Mouse (Mus musculus) erythroblast, embryonic 14.5 days (primary cell): ENCODE results near the gene Mocs1. TPM values are rescaled to one million over a fixed set of nuclear protein-coding genes. Genes with fewer than 3 reads are reported as not detected.
A peak's percentile ranks its signal among the peaks of the same experiment; 100 is the strongest.
"Not testable (repeated sequence)": the region's sequence is repeated elsewhere in the genome, so short reads cannot be mapped to it uniquely, and the experiment has no call there.

Experiments
- H3K27me3 ChIP-seq: 2 replicates; pipeline ENCODE4 v1.6.1; 2012; ENCODE audit warnings: inconsistent platforms; ENCODE audit not compliant: control insufficient read depth
- H3K36me3 ChIP-seq: 2 replicates; pipeline ENCODE4 v1.6.1; 2012; ENCODE audit warnings: mild to moderate bottlenecking, inconsistent platforms; ENCODE audit not compliant: control insufficient read depth
- H3K4me1 ChIP-seq: 2 replicates; pipeline ENCODE4 v1.6.1; 2012; ENCODE audit warnings: inconsistent platforms; ENCODE audit not compliant: control insufficient read depth
- H3K4me3 ChIP-seq: replicated peaks from 2 replicates; pipeline ENCODE3; 2012; ENCODE audit warnings: moderate library complexity, mild to moderate bottlenecking, inconsistent platforms
- H3K9me3 ChIP-seq: 2 replicates; pipeline ENCODE4 v1.6.1; 2012; ENCODE audit warnings: low read length, inconsistent platforms, mixed read lengths; ENCODE audit not compliant: control insufficient read depth
- GATA1 ChIP-seq: IDR thresholded peaks from 2 replicates; pipeline ENCODE4 v1.6.1; 2012; ENCODE audit warnings: low read length, inconsistent platforms, mixed read lengths
- TAL1 ChIP-seq: IDR thresholded peaks from 3 replicates; pipeline ENCODE4 v1.6.1; 2012; ENCODE audit warnings: low read length, inconsistent platforms, mixed read lengths
- polyA plus RNA-seq: library from polyadenylated mRNA; stranded (reverse); fragments of >175 nt; gene quantifications from 2 replicates; pipeline ENCODE4 v1.2.3, GENCODE M21; 2012

Gene Mocs1
- polyA plus RNA-seq, 1 experiment, result 0.95 TPM

DNA sequence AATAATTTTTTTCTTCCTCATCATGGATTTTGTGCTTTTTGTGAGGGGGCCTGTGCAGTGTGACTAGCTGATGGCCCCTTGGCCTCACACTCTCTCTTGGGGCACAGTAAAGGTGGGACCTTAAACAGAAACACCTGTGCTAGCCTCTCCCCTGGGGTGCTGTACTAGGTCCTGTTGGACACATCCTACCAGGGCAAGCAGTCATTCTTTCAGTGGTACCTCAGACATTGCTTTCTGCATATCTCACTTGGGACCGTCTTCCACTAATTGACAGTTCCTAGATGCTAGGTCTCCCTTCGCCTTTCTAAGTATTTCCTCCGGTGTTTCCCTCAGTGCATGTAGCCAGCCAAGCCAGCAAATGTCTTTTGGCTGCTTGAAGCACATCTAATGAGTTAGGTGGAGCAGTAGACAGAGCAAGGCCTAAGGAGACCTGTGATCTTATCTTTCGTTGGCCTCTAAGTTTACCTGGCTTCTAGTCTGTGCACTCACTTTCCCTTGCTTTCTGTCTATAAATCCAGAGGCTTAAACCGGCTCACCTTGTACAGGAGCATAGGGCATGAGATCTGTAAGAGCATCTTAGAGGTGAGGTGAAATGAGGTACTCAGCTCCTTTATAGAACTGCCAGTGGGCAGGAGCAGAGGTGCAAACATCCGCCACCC is 1.4 kb downstream of the Mocs1 start:
- TF ChIP-seq TAL1 (no peak), GATA1 (no peak)
- H3K4me1 ChIP-seq, result peaks cover 58% of the 10 kb centered on the region
- no peaks in the 10 kb centered on the region for H3K27me3 ChIP-seq
- H3K9me3 ChIP-seq, result no peaks in the 10 kb centered on the region
- peaks cover 27% of the 10 kb centered on the region for H3K36me3 ChIP-seq
- H3K4me3 ChIP-seq, result peak overlapping the region; percentile 72

- Histone ChIP-seq H3K27me3 (no peaks in the 10 kb centered on the region), H3K9me3 (peaks cover under 1% of the 10 kb centered on the region; the same call in 1 of the 2 replicates), H3K36me3 (peaks cover 33% of the 10 kb centered on the region), H3K4me1 (peaks cover 63% of the 10 kb centered on the region), H3K4me3 (peak overlapping the region; percentile 72)
- TF ChIP-seq GATA1, result no peak
- TF ChIP-seq TAL1, result no peak
Measured at GRCm38 (mm10) chr17:49430136-49430535, 2.0 kb downstream of the Mocs1 start.

- no peak overlapping the region for H3K4me3 ChIP-seq
- no peak for TF ChIP-seq GATA1
- no peak for TF ChIP-seq TAL1
- no peaks in the 10 kb centered on the region for H3K27me3 ChIP-seq
- peaks cover 7% of the 10 kb centered on the region for H3K9me3 ChIP-seq
- peaks cover 71% of the 10 kb centered on the region for H3K4me1 ChIP-seq
- H3K36me3 ChIP-seq, result peaks cover 42% of the 10 kb centered on the region
Measured at GRCm38 (mm10) chr17:49431176-49431575, 3.0 kb downstream of the Mocs1 start.

DNA sequence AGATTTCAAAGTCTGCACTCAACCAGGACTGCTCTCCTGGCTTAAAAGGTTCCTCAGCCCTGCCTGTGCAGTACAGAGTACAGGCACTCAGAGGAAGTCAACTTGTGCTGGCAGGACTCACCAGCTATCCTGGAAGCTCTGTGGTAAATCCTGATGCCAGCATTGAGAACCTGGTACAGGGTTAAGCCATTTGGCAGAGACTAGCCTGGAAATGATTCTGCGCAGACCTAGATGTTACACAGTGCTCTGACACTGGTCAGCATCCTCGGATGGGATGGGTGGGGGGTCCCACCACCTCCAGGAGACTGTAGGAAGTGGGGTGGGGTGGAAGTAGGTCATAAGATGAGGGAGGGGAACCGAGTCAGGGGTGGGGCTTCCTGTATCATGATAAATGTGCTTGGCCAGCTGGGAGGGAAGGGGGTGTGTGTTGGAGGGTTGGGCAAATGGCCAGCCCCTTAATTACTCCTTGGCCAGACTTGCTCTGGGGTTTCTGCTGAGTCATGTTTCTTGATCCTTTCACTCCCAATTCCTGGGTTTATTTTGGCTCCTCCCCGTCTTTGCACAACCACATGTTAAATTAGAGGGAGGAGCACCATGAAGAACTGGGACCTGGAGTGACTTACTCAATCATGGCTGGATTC is 4.0 kb downstream of the Mocs1 start:
- TF ChIP-seq GATA1 (no peak), TAL1 (no peak)
- Histone ChIP-seq H3K4me3 (no peak overlapping the region), H3K9me3 (peaks cover 7% of the 10 kb centered on the region), H3K36me3 (peaks cover 50% of the 10 kb centered on the region), H3K27me3 (no peaks in the 10 kb centered on the region), H3K4me1 (peaks cover 79% of the 10 kb centered on the region)

DNA sequence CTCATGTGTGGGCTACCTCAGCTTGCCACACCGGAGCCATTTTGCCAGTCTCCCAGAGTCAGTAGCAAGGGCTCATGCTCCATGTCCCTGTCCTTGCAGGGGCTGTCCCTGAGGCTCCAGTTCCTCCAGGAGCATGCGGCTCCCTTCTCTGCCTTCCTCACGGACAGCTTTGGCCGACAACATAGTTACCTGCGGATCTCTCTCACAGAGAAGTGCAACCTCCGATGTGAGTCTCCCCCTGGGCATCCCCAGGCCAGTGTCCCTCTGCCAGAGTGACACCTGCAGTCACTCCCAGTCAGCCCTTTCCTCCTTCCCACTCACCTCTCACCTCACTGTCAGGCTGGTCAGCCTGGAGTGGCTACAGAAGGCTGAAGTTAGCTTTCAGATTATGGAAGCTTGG is 4.9 kb downstream of the Mocs1 start:
- Histone ChIP-seq H3K4me1 (peaks cover 80% of the 10 kb centered on the region), H3K36me3 (peaks cover 55% of the 10 kb centered on the region)

GRCm38 (mm10) chr17:49434236-49434635 is 6.1 kb downstream of the Mocs1 start:
- Histone ChIP-seq H3K4me3 (no peak overlapping the region), H3K9me3 (peaks cover 7% of the 10 kb centered on the region), H3K27me3 (no peaks in the 10 kb centered on the region), H3K4me1 (peaks cover 81% of the 10 kb centered on the region), H3K36me3 (peaks cover 63% of the 10 kb centered on the region)
- TF ChIP-seq TAL1 (no peak), GATA1 (no peak)

More for the DNA sequence above, 4.9 kb downstream of the Mocs1 start:
- no peak for TF ChIP-seq TAL1
- no peak for TF ChIP-seq GATA1
- Histone ChIP-seq H3K9me3 (peaks cover 7% of the 10 kb centered on the region), H3K4me3 (no peak overlapping the region), H3K27me3 (no peaks in the 10 kb centered on the region)

DNA sequence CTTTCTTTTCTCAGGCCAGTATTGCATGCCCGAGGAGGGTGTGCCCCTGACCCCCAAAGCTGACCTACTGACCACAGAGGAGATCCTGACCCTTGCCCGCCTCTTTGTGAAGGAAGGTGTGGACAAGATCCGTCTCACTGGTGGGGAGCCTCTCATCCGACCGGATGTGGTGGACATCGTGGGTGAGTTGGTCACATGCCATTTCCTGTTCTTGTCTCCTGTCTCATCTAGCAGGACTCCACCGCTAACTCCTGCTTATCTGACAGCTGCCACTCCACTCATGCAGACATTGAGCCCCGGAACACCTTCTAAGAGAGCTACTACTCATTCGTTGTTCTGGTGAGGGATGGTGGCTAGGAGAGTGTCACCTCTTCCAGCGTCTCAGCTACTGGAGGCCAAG is 6.9 kb downstream of the Mocs1 start:
- TF ChIP-seq GATA1, result no peak
- no peak for TF ChIP-seq TAL1
- Histone ChIP-seq H3K27me3 (no peaks in the 10 kb centered on the region), H3K36me3 (peaks cover 65% of the 10 kb centered on the region), H3K9me3 (peaks cover 7% of the 10 kb centered on the region), H3K4me1 (peaks cover 81% of the 10 kb centered on the region), H3K4me3 (no peak overlapping the region)

GRCm38 (mm10) chr17:49436631-49437030 is 8.5 kb downstream of the Mocs1 start:
- H3K36me3 ChIP-seq, result peaks cover 74% of the 10 kb centered on the region
- TF ChIP-seq GATA1, result no peak
- TF ChIP-seq TAL1, result no peak
- peaks cover 7% of the 10 kb centered on the region for H3K9me3 ChIP-seq
- peaks cover 82% of the 10 kb centered on the region for H3K4me1 ChIP-seq
- H3K27me3 ChIP-seq, result no peaks in the 10 kb centered on the region
- H3K4me3 ChIP-seq, result no peak overlapping the region

DNA sequence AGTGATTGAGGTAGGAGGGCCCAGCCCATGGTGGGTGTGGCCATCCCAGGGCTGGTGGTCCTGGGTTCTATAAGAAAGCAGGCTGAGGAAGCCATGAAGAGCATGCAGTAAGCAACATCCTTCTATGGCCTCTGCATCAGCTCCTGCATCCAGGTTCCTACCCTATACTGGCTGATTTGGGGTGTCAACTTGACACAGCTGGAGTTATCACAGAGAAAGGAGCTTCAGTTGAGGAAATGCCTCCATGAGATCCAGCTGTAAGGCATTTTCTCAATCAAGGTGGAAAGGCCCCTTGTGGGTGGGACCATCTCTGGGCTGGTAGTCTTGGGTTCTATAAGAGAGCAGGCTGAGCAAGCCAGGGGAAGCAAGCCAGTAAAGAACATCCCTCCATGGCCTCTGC is 9.1 kb downstream of the Mocs1 start:
- H3K36me3 ChIP-seq, result peaks cover 71% of the 10 kb centered on the region
- not testable (repeated sequence) for H3K27me3 ChIP-seq, H3K4me3 ChIP-seq, H3K9me3 ChIP-seq
- peaks cover 76% of the 10 kb centered on the region for H3K4me1 ChIP-seq
